Mouse (Mus musculus) liver, embryonic 14.5 days (tissue): ENCODE results near the gene Hepacam. TPM values are rescaled to one million over a fixed set of nuclear protein-coding genes. Genes with fewer than 3 reads are reported as not detected.
A peak's percentile ranks its signal among the peaks of the same experiment; 100 is the strongest.

Experiments used
- ATAC-seq: fragments of 200-750 bp; cut with Nextera tagmentation; 2 replicates; pipeline ENCODE4 v1.8.0; 2017; ENCODE audit warnings: moderate number of reproducible peaks, mild to moderate bottlenecking, moderate library complexity; ENCODE audit not compliant: insufficient read depth
- DNase-seq, 3 experiments: peaks; one replicate each; pipeline ENCODE4 v3.0.0-alpha.2; 2012 to 2013; ENCODE audit warnings: low read depth in 3 of 3, low spot score in 3 of 3
- H3K27ac ChIP-seq: fragments of 300-500 bp; sonication (generic); 2 replicates; pipeline ENCODE4 v1.5.1; 2014; ENCODE audit warnings: moderate library complexity, mild to moderate bottlenecking, control low read depth, inconsistent platforms
- H3K27me3 ChIP-seq: fragments of 300-500 bp; sonication (generic); 2 replicates; pipeline ENCODE4 v1.6.1; 2014; ENCODE audit warnings: mild to moderate bottlenecking, low read length, moderate library complexity; ENCODE audit not compliant: control insufficient read depth, insufficient read depth
- H3K36me3 ChIP-seq: fragments of 300-500 bp; sonication (generic); replicated peaks from 2 replicates; pipeline ENCODE4 v1.6.1; 2014; ENCODE audit warnings: low read depth; ENCODE audit not compliant: control insufficient read depth, insufficient read depth
- H3K4me1 ChIP-seq, 2 experiments: fragments of 200-500 bp in 1 of 2; fragments of 300-500 bp in 1 of 2; sonication (generic) in 1 of 2; replicated peaks; 2 replicates each; pipeline ENCODE4 v1.6.1; 2012 to 2014; ENCODE audit warnings: antibody characterized with exemption in 1 of 2, inconsistent platforms in 1 of 2, low read length in 1 of 2; ENCODE audit not compliant: control insufficient read depth in 2 of 2, insufficient read depth in 2 of 2
- H3K4me2 ChIP-seq: fragments of 300-500 bp; sonication (generic); 2 replicates; pipeline ENCODE4 v1.6.1; 2014; ENCODE audit warnings: low read depth, mild to moderate bottlenecking, control low read depth, moderate library complexity
- H3K4me3 ChIP-seq, 2 experiments: fragments of 200-500 bp in 1 of 2; fragments of 300-500 bp in 1 of 2; sonication (generic) in 1 of 2; 2 replicates each; pipeline ENCODE4 v1.5.1; 2012 to 2014; ENCODE audit warnings: low read depth in 2 of 2, low read length in 2 of 2, mild to moderate bottlenecking in 2 of 2, control low read depth in 1 of 2, inconsistent platforms in 1 of 2, moderate library complexity in 1 of 2; ENCODE audit not compliant: insufficient read depth in 1 of 2
- H3K9ac ChIP-seq: fragments of 300-500 bp; sonication (generic); replicated peaks from 2 replicates; pipeline ENCODE4 v1.6.1; 2014; ENCODE audit warnings: mild to moderate bottlenecking, control low read depth, moderate library complexity
- H3K9me3 ChIP-seq: fragments of 300-500 bp; sonication (generic); 2 replicates; pipeline ENCODE4 v1.6.1; 2016; ENCODE audit warnings: low read length, mixed read lengths; ENCODE audit not compliant: control insufficient read depth
- CTCF ChIP-seq: IDR thresholded peaks from 2 replicates; pipeline ENCODE4 v1.5.1; 2016; ENCODE audit warnings: antibody characterized with exemption, low read depth, control low read depth
- EP300 ChIP-seq: IDR thresholded peaks from 2 replicates; pipeline ENCODE4 v1.6.1; 2016; ENCODE audit warnings: antibody characterized with exemption, low read depth
- WGBS: fragments of 180-500 bp; shearing (Covaris S2); extraction: QIAGEN DNeasy Blood & Tissue Kit; methylation state at CpG from one replicate; pipeline ENCODE4 v1.1.7; 2014; ENCODE audit not compliant: insufficient replicate concordance; 5-methylcytosine and 5-hydroxymethylcytosine counted together
- polyA plus RNA-seq, 2 experiments: library from polyadenylated mRNA; depleted of rRNA in 1 of 2; stranded (reverse) in 1 of 2; unstranded in 1 of 2; fragments of >200 nt; fragmentation: Nextera tagmentation in 1 of 2; extraction: Ambion mirVana in 1 of 2; gene quantifications; 2 replicates each; pipeline versions ENCODE4 v1.2.1 to v1.2.3; 2012 to 2014

Gene Hepacam
- polyA plus RNA-seq, 2 experiments, result not detected

- Histone ChIP-seq H3K4me2 (peak overlapping the region; percentile 42), H3K4me1 (no peaks in the 10 kb centered on the region; a peak in 1 of 4 replicates), H3K27ac (no peak overlapping the region), H3K9me3 (no peaks in the 10 kb centered on the region), H3K36me3 (no peaks in the 10 kb centered on the region), H3K27me3 (no peaks in the 10 kb centered on the region), H3K9ac (no peak overlapping the region), H3K4me3 (no peak overlapping the region; a peak in 1 of 4 replicates)
- DNase-seq, result peak; percentile 52 to 66 (median 57)
- TF ChIP-seq CTCF (peak; percentile 72), EP300 (no peak)
- under 1% methylated on average over 27 of the region's 27 CpGs for WGBS
- peak; percentile 85 for ATAC-seq
These were observed 53.5 kb downstream of the Hepacam start for GRCm38 (mm10) chr9:37420676-37421075.

GRCm38 (mm10) chr9:37421239-37421638, 54.1 kb downstream of the Hepacam start:
- DNase-seq (no peak), ATAC-seq (peak; percentile 29; the same call in 1 of the 2 replicates)
- 19% methylated on average over 12 of the region's 12 CpGs for WGBS
- TF ChIP-seq EP300 (no peak), CTCF (no peak)
- H3K27me3 ChIP-seq, result no peaks in the 10 kb centered on the region
- no peak overlapping the region for H3K9ac ChIP-seq
- no peak overlapping the region for H3K27ac ChIP-seq
- H3K4me3 ChIP-seq, result no peak overlapping the region; a peak in 1 of 4 replicates
- no peaks in the 10 kb centered on the region for H3K9me3 ChIP-seq
- peak overlapping the region; percentile 42 for H3K4me2 ChIP-seq
- no peaks in the 10 kb centered on the region; a peak in 1 of 4 replicates for H3K4me1 ChIP-seq
- H3K36me3 ChIP-seq, result no peaks in the 10 kb centered on the region

GRCm38 (mm10) chr9:37429326-37429725, 62.2 kb downstream of the Hepacam start:
- H3K4me1 ChIP-seq, result no peaks in the 10 kb centered on the region
- 18% methylated on average over 26 of the region's 26 CpGs for WGBS
- ATAC-seq, result no peak
- H3K9me3 ChIP-seq, result no peaks in the 10 kb centered on the region
- DNase-seq, result no peak
- H3K27ac ChIP-seq, result no peak overlapping the region
- peaks cover 52% of the 10 kb centered on the region for H3K27me3 ChIP-seq
- no peak overlapping the region for H3K9ac ChIP-seq
- TF ChIP-seq EP300 (no peak), CTCF (no peak)
- H3K36me3 ChIP-seq, result no peaks in the 10 kb centered on the region
- no peak overlapping the region for H3K4me3 ChIP-seq
- no peak overlapping the region for H3K4me2 ChIP-seq

- Histone ChIP-seq H3K27ac (no peak overlapping the region), H3K27me3 (peaks cover 64% of the 10 kb centered on the region), H3K36me3 (no peaks in the 10 kb centered on the region), H3K9me3 (no peaks in the 10 kb centered on the region), H3K4me2 (no peak overlapping the region), H3K4me3 (no peak overlapping the region), H3K9ac (no peak overlapping the region), H3K4me1 (no peaks in the 10 kb centered on the region)
- peak; percentile 50 to 61 (median 51) for DNase-seq
- no peak for TF ChIP-seq EP300
- TF ChIP-seq CTCF, result peak; percentile 88
- ATAC-seq, result no peak
- WGBS, result 2% methylated on average over 12 of the region's 12 CpGs
These were observed 63.4 kb downstream of the Hepacam start for GRCm38 (mm10) chr9:37430582-37430981.

- H3K9me3 ChIP-seq, result no peaks in the 10 kb centered on the region
- no peak for ATAC-seq
- DNase-seq, result no peak
These were observed 65.0 kb downstream of the Hepacam start for GRCm38 (mm10) chr9:37432026-37432666.

More at GRCm38 (mm10) chr9:37432026-37432666, 65.0 kb downstream of the Hepacam start:
- H3K4me2 ChIP-seq, result no peak overlapping the region
- H3K4me1 ChIP-seq, result no peaks in the 10 kb centered on the region
- TF ChIP-seq EP300, result no peak
- TF ChIP-seq CTCF, result peak; percentile 57
- no peak overlapping the region for H3K4me3 ChIP-seq
- H3K27ac ChIP-seq, result no peak overlapping the region
- 3% methylated on average over 16 of the region's 17 CpGs for whole genome bisulfite sequencing
- H3K27me3 ChIP-seq, result peaks cover 70% of the 10 kb centered on the region
- H3K36me3 ChIP-seq, result no peaks in the 10 kb centered on the region
- no peak overlapping the region for H3K9ac ChIP-seq
